Mouse (Mus musculus) heart, adult 2 months (tissue): ENCODE measurements around the gene Trp63. TPM values are rescaled to one million over a fixed set of nuclear protein-coding genes. Genes with fewer than 3 reads are reported as not detected.
A peak's percentile ranks its signal among the peaks of the same experiment; 100 is the strongest.

Experiments
- DNase-seq, 2 experiments: peaks; one replicate each; pipeline ENCODE4 v3.0.0; 2021
- H3K27ac ChIP-seq: fragments of 200-600 bp; 2 replicates; pipeline ENCODE4 v1.8.1; 2022
- H3K27me3 ChIP-seq: fragments of 200-500 bp; 2 replicates; pipeline ENCODE4 v1.6.1; 2012; ENCODE audit warnings: mild to moderate bottlenecking, low read length, inconsistent platforms, mixed read lengths; ENCODE audit not compliant: control insufficient read depth, insufficient read depth
- H3K36me3 ChIP-seq: fragments of 200-500 bp; 2 replicates; pipeline ENCODE4 v1.6.1; 2012; ENCODE audit warnings: low read length, inconsistent platforms; ENCODE audit not compliant: control insufficient read depth, insufficient read depth
- H3K4me1 ChIP-seq: fragments of 200-500 bp; 2 replicates; pipeline ENCODE4 v1.6.1; 2011; ENCODE audit warnings: low read length; ENCODE audit not compliant: control insufficient read depth, insufficient read depth
- H3K4me3 ChIP-seq: fragments of 200-600 bp; 2 replicates; pipeline ENCODE4 v1.8.1; 2022
- H3K79me2 ChIP-seq: fragments of 200-500 bp; replicated peaks from 2 replicates; pipeline ENCODE4 v1.6.1; 2012; ENCODE audit warnings: mild to moderate bottlenecking, inconsistent platforms, low read length, moderate library complexity, mixed read lengths; ENCODE audit not compliant: control insufficient read depth, insufficient read depth
- H3K9ac ChIP-seq: fragments of 200-500 bp; 2 replicates; pipeline ENCODE4 v1.6.1; 2012; ENCODE audit warnings: low read depth, mild to moderate bottlenecking, control low read depth, inconsistent platforms, low read length, mixed read lengths
- CTCF ChIP-seq: fragments of 200-600 bp; IDR thresholded peaks from 2 replicates; pipeline ENCODE4 v1.8.1; 2022; ENCODE audit warnings: antibody characterized with exemption, mild to moderate bottlenecking, moderate library complexity
- EP300 ChIP-seq: fragments of 200-500 bp; IDR thresholded peaks from 2 replicates; pipeline ENCODE4 v1.6.1; 2011; ENCODE audit warnings: low read depth, low read length, control low read depth; ENCODE audit not compliant: insufficient read depth
- POLR2A ChIP-seq: fragments of 200-500 bp; IDR thresholded peaks from 2 replicates; pipeline ENCODE4 v1.6.1; 2011; ENCODE audit warnings: mild to moderate bottlenecking, low read depth, low read length, control low read depth; ENCODE audit not compliant: insufficient read depth
- WGBS: fragments of 180-500 bp; shearing (Covaris S2); methylation state at CpG from one replicate; pipeline ENCODE4 v1.1.7; 2018; 5-methylcytosine and 5-hydroxymethylcytosine counted together
- intact Hi-C: fragments of 180-260 bp; cut with DNase I; formaldehyde crosslinking; loops from one replicate; pipeline ENCODE4 v1.15.1; 2025
- polyA plus RNA-seq: library from polyadenylated mRNA; depleted of rRNA; stranded (reverse); fragments of >200 nt; gene quantifications from 2 replicates; pipeline ENCODE4 v1.2.3, GENCODE M21; 2012
- total RNA-seq, 2 experiments: library from RNA; stranded (reverse); gene quantifications; 2 replicates each; pipeline ENCODE4 v1.2.3; 2021

The Trp63 gene
- total and polyA plus RNA-seq, 3 experiments = 0.41 to 1.1 (median 0.63) TPM

- H3K4me3 ChIP-seq = no peak overlapping the region
- intact Hi-C loops = no loop called here
- no peak for DNase-seq
- H3K36me3 ChIP-seq = no peaks in the 10 kb centered on the region
- H3K79me2 ChIP-seq = no peaks in the 10 kb centered on the region
- 80% methylated on average over 2 of the region's 2 CpGs for WGBS
- no peak overlapping the region for H3K27ac ChIP-seq
- no peaks in the 10 kb centered on the region for H3K27me3 ChIP-seq
- no peak overlapping the region for H3K9ac ChIP-seq
- no peaks in the 10 kb centered on the region for H3K4me1 ChIP-seq
- TF ChIP-seq EP300 (no peak), POLR2A (no peak), CTCF (no peak)
Observed at GRCm38 (mm10) chr16:25784246-25784645, 100.7 kb downstream of the Trp63 start.

- DNase-seq = no peak
- intact Hi-C loops = no loop called here
- no peaks in the 10 kb centered on the region for H3K36me3 ChIP-seq
- 66% methylated on average over 5 of the region's 5 CpGs for WGBS
- no peaks in the 10 kb centered on the region for H3K27me3 ChIP-seq
- no peak overlapping the region for H3K27ac ChIP-seq
- no peak overlapping the region for H3K4me3 ChIP-seq
- no peak overlapping the region for H3K9ac ChIP-seq
- H3K79me2 ChIP-seq = no peaks in the 10 kb centered on the region
- TF ChIP-seq CTCF (no peak), POLR2A (no peak), EP300 (no peak)
- H3K4me1 ChIP-seq = no peaks in the 10 kb centered on the region
Observed at GRCm38 (mm10) chr16:25786457-25786856, 102.9 kb downstream of the Trp63 start.

- Histone ChIP-seq H3K4me1 (no peaks in the 10 kb centered on the region), H3K9ac (no peak overlapping the region), H3K4me3 (no peak overlapping the region), H3K27me3 (no peaks in the 10 kb centered on the region), H3K79me2 (no peaks in the 10 kb centered on the region), H3K27ac (no peak overlapping the region), H3K36me3 (no peaks in the 10 kb centered on the region)
- no peak for DNase-seq
- intact Hi-C loops = no loop called here
- 71% methylated on average over 5 of the region's 5 CpGs for WGBS
- TF ChIP-seq EP300 = no peak
- TF ChIP-seq CTCF = no peak
- no peak for TF ChIP-seq POLR2A
Observed at GRCm38 (mm10) chr16:25792640-25793266, 109.2 kb downstream of the Trp63 start.

GRCm38 (mm10) chr16:25797732-25798294 lies 114.2 kb downstream of the Trp63 start:
- TF ChIP-seq EP300 (no peak), CTCF (no peak), POLR2A (no peak)

GRCm38 (mm10) chr16:25799618-25800017 lies 116.1 kb downstream of the Trp63 start:
- no peak overlapping the region for H3K9ac ChIP-seq
- no peaks in the 10 kb centered on the region for H3K27me3 ChIP-seq
- no peak overlapping the region for H3K4me3 ChIP-seq
- intact Hi-C loops = loop anchor here (10.0 kb wide), 1 partner anchor 145 kb away; no protein-coding TSS in a partner anchor
- no peak for DNase-seq
- H3K4me1 ChIP-seq = 0 out of 2 replicates have a peak, but pooled peaks cover 1% of the 10 kb centered on the region
- H3K27ac ChIP-seq = no peak overlapping the region
- H3K36me3 ChIP-seq = no peaks in the 10 kb centered on the region
- H3K79me2 ChIP-seq = no peaks in the 10 kb centered on the region
- TF ChIP-seq CTCF (no peak), POLR2A (no peak), EP300 (no peak)

More at GRCm38 (mm10) chr16:25797732-25798294, 114.2 kb downstream of the Trp63 start:
- no peaks in the 10 kb centered on the region for H3K4me1 ChIP-seq
- no peak overlapping the region for H3K4me3 ChIP-seq
- no peak overlapping the region for H3K27ac ChIP-seq
- no peak overlapping the region for H3K9ac ChIP-seq
- H3K36me3 ChIP-seq = no peaks in the 10 kb centered on the region
- whole genome bisulfite sequencing = 53% methylated on average over 4 of the region's 4 CpGs
- no peaks in the 10 kb centered on the region for H3K27me3 ChIP-seq
- intact Hi-C loops = no loop called here
- H3K79me2 ChIP-seq = no peaks in the 10 kb centered on the region
- no peak for DNase-seq

- Histone ChIP-seq H3K79me2 (no peaks in the 10 kb centered on the region), H3K9ac (no peak overlapping the region), H3K4me3 (no peak overlapping the region), H3K36me3 (no peaks in the 10 kb centered on the region), H3K4me1 (peaks cover 3% of the 10 kb centered on the region), H3K27me3 (no peaks in the 10 kb centered on the region), H3K27ac (no peak overlapping the region)
- intact Hi-C loops = loop anchor here (10.0 kb wide), 1 partner anchor 140 kb away; no protein-coding TSS in a partner anchor
- 57% methylated on average over 3 of the region's 3 CpGs for WGBS
- TF ChIP-seq EP300 = no peak
- no peak for TF ChIP-seq POLR2A
- no peak for TF ChIP-seq CTCF
- peak in 1 of 2 experiments; percentile 23 for DNase-seq
Observed at GRCm38 (mm10) chr16:25804955-25805354, 121.4 kb downstream of the Trp63 start.
